Mouse (Mus musculus) kidney, postnatal 36 days (tissue): Measurements from ENCODE around the gene Kyat1.
A peak's percentile ranks its signal among the peaks of the same experiment; 100 is the strongest.
"Not testable (repeated sequence)": the region's sequence is repeated elsewhere in the genome, so short reads cannot be mapped to it uniquely, and the experiment has no call there.

Experiments used
- DNase-seq, 2 experiments: peaks; one replicate each; pipeline ENCODE4 v3.0.0; 2021 to 2022; ENCODE audit warnings: mixed read lengths in 2 of 2

Gene Kyat1

GRCm38 (mm10) chr2:30171371-30171996, 34.2 kb downstream of the Kyat1 start, which contains the start of gene Endog:
Gene Endog (plus strand): TSS chr2:30171493.
- peak; percentile 93 to 94 for DNase-seq

GRCm38 (mm10) chr2:30166677-30167076, 39.0 kb downstream of the Kyat1 start:
- DNase-seq = no peak

GRCm38 (mm10) chr2:30164340-30164932, 41.2 kb downstream of the Kyat1 start:
- no peak for DNase-seq

GRCm38 (mm10) chr2:30161809-30162208, 43.8 kb downstream of the Kyat1 start:
- peak; percentile 30 to 65 for DNase-seq

- not testable (repeated sequence) for DNase-seq
Observed at GRCm38 (mm10) chr2:30159871-30160270, 45.8 kb downstream of the Kyat1 start.

- DNase-seq = peak; percentile 51 to 66
Observed at GRCm38 (mm10) chr2:30152616-30153015, 53.0 kb downstream of the Kyat1 start.

GRCm38 (mm10) chr2:30151840-30152239, 53.8 kb downstream of the Kyat1 start:
- DNase-seq = peak; percentile 64 to 70

GRCm38 (mm10) chr2:30147466-30147865, 58.2 kb downstream of the Kyat1 start:
- DNase-seq = peak; percentile 93 to 95

- DNase-seq = no peak
Observed at GRCm38 (mm10) chr2:30144436-30144835, 61.2 kb downstream of the Kyat1 start.

- DNase-seq = peak; percentile 55 to 60
Observed at GRCm38 (mm10) chr2:30140021-30140420, 65.6 kb downstream of the Kyat1 start.

GRCm38 (mm10) chr2:30136458-30136857, 69.2 kb downstream of the Kyat1 start:
- DNase-seq = peak; percentile 48 to 73
